ENCODE assay signal across 21 mouse cellular contexts in genomic region chr8:117500232-117500823, GRCm38 (mm10). TPM values are rescaled to one million over a fixed set of nuclear protein-coding genes. Genes with fewer than 3 reads are reported as not detected.
A peak's percentile ranks its signal among the peaks of the same experiment; 100 is the strongest.
DNase-seq lines count a peak whose midpoint lies in the region; ATAC-seq lines count a peak whose summit lies in the region.
"Had no signal": no experiment of that assay in that cellular context is flagged by ENCODE, and none has a peak within 500 bp of the region (broad histone marks: within the 10 kb centered on the region; RNA-seq: fewer than 3 reads in every experiment).

No protein-coding gene starts in this region.

- H3K4me3 ChIP-seq in midbrain, embryonic 11.5 days (ENCODE audit: low read depth, low read length): no peak overlapping the region
- no peak overlapping the region for H3K4me3 ChIP-seq in midbrain, embryonic 14.5 days (replicated peaks; ENCODE audit: low read depth, low read length)
- H3K4me3 ChIP-seq: forebrain, embryonic 13.5 days; hindbrain, embryonic 12.5 days; intestine, embryonic 15.5 days; midbrain, embryonic 12.5 days had no signal

- H3K9me3 ChIP-seq in midbrain, embryonic 11.5 days (ENCODE audit: control insufficient read depth, low read length): no peaks in the 10 kb centered on the region
- H3K9me3 ChIP-seq in midbrain, embryonic 14.5 days (ENCODE audit: control insufficient read depth, low read length): no peaks in the 10 kb centered on the region
- H3K9me3 ChIP-seq: forebrain, embryonic 13.5 days; hindbrain, embryonic 12.5 days; intestine, embryonic 15.5 days; midbrain, embryonic 12.5 days had no signal

- peaks cover 17% of the 10 kb centered on the region for H3K27me3 ChIP-seq in midbrain, embryonic 11.5 days (ENCODE audit: control insufficient read depth, insufficient read depth, low read length)
- peaks cover 23% of the 10 kb centered on the region for H3K27me3 ChIP-seq in midbrain, embryonic 14.5 days (ENCODE audit: control insufficient read depth, insufficient read depth, low read length)

- H3K36me3 ChIP-seq in midbrain, embryonic 11.5 days (ENCODE audit: control insufficient read depth, insufficient read depth, low read length): no peaks in the 10 kb centered on the region
- H3K36me3 ChIP-seq in midbrain, embryonic 14.5 days (ENCODE audit: control insufficient read depth, insufficient read depth, low read length): no peaks in the 10 kb centered on the region
- H3K36me3 ChIP-seq: G1E; hindbrain, embryonic 12.5 days; intestine, embryonic 15.5 days; midbrain, embryonic 12.5 days had no signal

- H3K27ac ChIP-seq in midbrain, embryonic 11.5 days (ENCODE audit: low read depth, low read length): no peak overlapping the region
- no peak overlapping the region for H3K27ac ChIP-seq in midbrain, embryonic 14.5 days (replicated peaks; ENCODE audit: low read depth, low read length)
- H3K27ac ChIP-seq: forebrain, embryonic 13.5 days; hindbrain, embryonic 12.5 days; hindbrain, postnatal 0 days; intestine, embryonic 15.5 days; midbrain, embryonic 12.5 days had no signal

- 84% methylated on average over 5 of the region's 5 CpGs for WGBS in midbrain, embryonic 11.5 days
- 81% methylated on average over 5 of the region's 5 CpGs for WGBS in midbrain, embryonic 14.5 days

- peak; percentile 21 to 22 for DNase-seq in kidney, postnatal 36 days
- DNase-seq in kidney, postnatal 10 days: no peak
- peak; percentile 44 for DNase-seq in midbrain, embryonic 11.5 days (ENCODE audit: low spot score, missing footprints)
- no peak for DNase-seq in midbrain, embryonic 14.5 days
- no peak for DNase-seq in cerebellum, postnatal 25 days
- DNase-seq in layer of hippocampus, adult 9-11 months: no peak
- DNase-seq: adrenal gland, postnatal 10 days; cerebellum, adult 11-12 months; cerebellum, adult 9-11 months; gastrocnemius, postnatal 10 days; heart, postnatal 14 days; lung, adult 18-20 months; lung, postnatal 14 days; thymus, postnatal 4 days had no signal

- H3K4me2 ChIP-seq in midbrain, embryonic 11.5 days: no peak overlapping the region
- H3K4me2 ChIP-seq in midbrain, embryonic 14.5 days (ENCODE audit: low read length): no peak overlapping the region
- H3K4me2 ChIP-seq: forebrain, embryonic 13.5 days; hindbrain, embryonic 12.5 days; intestine, embryonic 15.5 days; midbrain, embryonic 12.5 days had no signal

- ATAC-seq in midbrain, embryonic 11.5 days (ENCODE audit: low FRiP score): no peak
- no peak for ATAC-seq in midbrain, embryonic 14.5 days (ENCODE audit: low FRiP score, low TSS enrichment)
- peak; percentile 19; the same call in 1 of the 2 replicates for ATAC-seq in common myeloid progenitor, adult 5-6 weeks (replicated peaks; ENCODE audit: low read depth, poor library complexity, severe bottlenecking)
- ATAC-seq: forebrain, embryonic 13.5 days; hindbrain, postnatal 0 days; intestine, embryonic 15.5 days had no signal

- peaks cover 14% of the 10 kb centered on the region; the same call in 1 of the 2 replicates for H3K4me1 ChIP-seq in midbrain, embryonic 11.5 days (ENCODE audit: control insufficient read depth, insufficient read depth, low read length)
- 0 out of 2 replicates have a peak, but pooled peaks cover 8% of the 10 kb centered on the region for H3K4me1 ChIP-seq in midbrain, embryonic 14.5 days (ENCODE audit: control insufficient read depth, insufficient read depth, low read length)

- no peak overlapping the region for H3K9ac ChIP-seq in midbrain, embryonic 11.5 days (ENCODE audit: low read length)
- H3K9ac ChIP-seq in midbrain, embryonic 14.5 days (replicated peaks; ENCODE audit: low read length): no peak overlapping the region
- H3K9ac ChIP-seq: forebrain, embryonic 13.5 days; hindbrain, embryonic 12.5 days; intestine, embryonic 15.5 days; midbrain, embryonic 12.5 days had no signal

RNA-seq across cellular contexts. Expression of gene Plcg2, which starts 2.2 kb away (rescaled TPM):
- polyA plus RNA-seq in midbrain, embryonic 11.5 days (2014; fragmentation: Nextera tagmentation; extraction: Ambion mirVana): 2.2 and 2.3 TPM in 2 replicates
- polyA plus RNA-seq in midbrain, embryonic 14.5 days (2014; fragmentation: Nextera tagmentation; extraction: Ambion mirVana): 0.62 and 1.2 TPM in 2 replicates
- total RNA-seq in common myeloid progenitor, adult 5-6 weeks (2017): 56.3 and 76.7 TPM in 2 replicates
- total RNA-seq: G1E had no signal
- polyA plus RNA-seq: G1E had no signal

Comparison
In these comparisons a context has a peak if more than half of its experiments do, and no peak if none do; other contexts are left out.
1. DNase-seq: peak in kidney, postnatal 36 days (2 of 2) and midbrain, embryonic 11.5 days (single experiment); none in kidney, postnatal 10 days (single experiment), midbrain, embryonic 14.5 days (single experiment), cerebellum, postnatal 25 days (0 of 2) and layer of hippocampus, adult 9-11 months (single experiment).